Mouse (Mus musculus) E14TG2a.4 (cell line): ENCODE measurements at regions not wholly inside any gene's neighbourhood (a gene's known extent, or its start where the extent isn't known, plus 50 kb on each side); places are given as distances from the start of the nearest gene placed in this dataset.

ENCODE experiments used
- H3K27me3 ChIP-seq: 2 replicates; pipeline ENCODE4 v1.6.1; 2014; ENCODE audit warnings: low read length, control low read depth; ENCODE audit not compliant: insufficient read depth
- H3K36me3 ChIP-seq: 2 replicates; pipeline ENCODE4 v1.6.1; 2014; ENCODE audit warnings: low read length, control low read depth; ENCODE audit not compliant: insufficient read depth
- H3K4me1 ChIP-seq: replicated peaks from 2 replicates; pipeline ENCODE4 v1.6.1; 2014; ENCODE audit warnings: low read depth, low read length, control low read depth
- H3K4me3 ChIP-seq: replicated peaks from 2 replicates; pipeline ENCODE4 v1.5.1; 2014; ENCODE audit warnings: mild to moderate bottlenecking, low read length
- H3K9me3 ChIP-seq: 2 replicates; pipeline ENCODE4 v1.6.1; 2014; ENCODE audit warnings: low read length, control low read depth
- CTCF ChIP-seq: conservative IDR thresholded peaks from 2 replicates; pipeline ENCODE4 v1.5.1; 2014; ENCODE audit warnings: low read length
- NANOG ChIP-seq: IDR thresholded peaks from 2 replicates; pipeline ENCODE4 v1.6.1; 2014; ENCODE audit warnings: borderline replicate concordance, low read length, mixed read lengths
- POU5F1 ChIP-seq: IDR thresholded peaks from 2 replicates; pipeline ENCODE4 v1.6.1; 2014; ENCODE audit warnings: low read length, borderline replicate concordance

- H3K36me3 ChIP-seq: no peaks in the 10 kb centered on the region
- H3K4me1 ChIP-seq: no peaks in the 10 kb centered on the region
- no peaks in the 10 kb centered on the region for H3K9me3 ChIP-seq
- TF ChIP-seq CTCF: peak; percentile 47
- TF ChIP-seq NANOG: no peak
- no peak overlapping the region for H3K4me3 ChIP-seq
- no peaks in the 10 kb centered on the region for H3K27me3 ChIP-seq
Measured at GRCm38 (mm10) chrX:51913247-51913646, 59.3 kb downstream of the 1700080O16Rik start.

GRCm38 (mm10) chrX:51911566-51911965 is 61.0 kb downstream of the 1700080O16Rik start:
- H3K27me3 ChIP-seq: no peaks in the 10 kb centered on the region
- TF ChIP-seq CTCF (no peak), NANOG (no peak), POU5F1 (no peak)
- no peaks in the 10 kb centered on the region for H3K36me3 ChIP-seq
- no peaks in the 10 kb centered on the region for H3K4me1 ChIP-seq
- no peak overlapping the region for H3K4me3 ChIP-seq
- H3K9me3 ChIP-seq: no peaks in the 10 kb centered on the region

GRCm38 (mm10) chrX:51910576-51910975 is 62.0 kb downstream of the 1700080O16Rik start:
- no peaks in the 10 kb centered on the region for H3K27me3 ChIP-seq
- TF ChIP-seq CTCF (no peak), POU5F1 (no peak), NANOG (no peak)
- no peaks in the 10 kb centered on the region for H3K4me1 ChIP-seq
- H3K9me3 ChIP-seq: no peaks in the 10 kb centered on the region
- H3K4me3 ChIP-seq: no peak overlapping the region
- H3K36me3 ChIP-seq: no peaks in the 10 kb centered on the region

- no peaks in the 10 kb centered on the region for H3K27me3 ChIP-seq
- H3K36me3 ChIP-seq: no peaks in the 10 kb centered on the region
- H3K4me3 ChIP-seq: no peak overlapping the region
- H3K9me3 ChIP-seq: no peaks in the 10 kb centered on the region
- no peak for TF ChIP-seq CTCF
- no peak for TF ChIP-seq POU5F1
- no peak for TF ChIP-seq NANOG
- H3K4me1 ChIP-seq: no peaks in the 10 kb centered on the region; the same call in 1 of the 2 replicates
Measured at GRCm38 (mm10) chrX:51898445-51898844, 74.1 kb downstream of the 1700080O16Rik start.

GRCm38 (mm10) chrX:51897059-51897458 is 75.5 kb downstream of the 1700080O16Rik start:
- TF ChIP-seq NANOG (no peak), POU5F1 (no peak), CTCF (no peak)
- no peaks in the 10 kb centered on the region; the same call in 1 of the 2 replicates for H3K4me1 ChIP-seq
- H3K9me3 ChIP-seq: no peaks in the 10 kb centered on the region

GRCm38 (mm10) chrX:51895646-51896190 is 76.9 kb downstream of the 1700080O16Rik start:
- TF ChIP-seq NANOG (no peak), CTCF (peak; percentile 52), POU5F1 (no peak)
- H3K4me1 ChIP-seq: no peaks in the 10 kb centered on the region; the same call in 1 of the 2 replicates
- H3K4me3 ChIP-seq: no peak overlapping the region
- no peaks in the 10 kb centered on the region for H3K9me3 ChIP-seq
- H3K36me3 ChIP-seq: no peaks in the 10 kb centered on the region
- H3K27me3 ChIP-seq: no peaks in the 10 kb centered on the region

More at GRCm38 (mm10) chrX:51897059-51897458, 75.5 kb downstream of the 1700080O16Rik start:
- Histone ChIP-seq H3K4me3 (no peak overlapping the region), H3K36me3 (no peaks in the 10 kb centered on the region), H3K27me3 (no peaks in the 10 kb centered on the region)

GRCm38 (mm10) chrX:51892716-51893115 is 79.9 kb downstream of the 1700080O16Rik start:
- no peak for TF ChIP-seq NANOG
- TF ChIP-seq POU5F1: no peak
- TF ChIP-seq CTCF: no peak
- Histone ChIP-seq H3K4me1 (no peaks in the 10 kb centered on the region; the same call in 1 of the 2 replicates), H3K27me3 (no peaks in the 10 kb centered on the region), H3K9me3 (no peaks in the 10 kb centered on the region), H3K36me3 (no peaks in the 10 kb centered on the region), H3K4me3 (no peak overlapping the region)

GRCm38 (mm10) chrX:51886129-51886528 is 85.1 kb upstream of the Usp26 start:
- Histone ChIP-seq H3K4me1 (no peaks in the 10 kb centered on the region), H3K36me3 (no peaks in the 10 kb centered on the region), H3K4me3 (no peak overlapping the region), H3K9me3 (no peaks in the 10 kb centered on the region), H3K27me3 (no peaks in the 10 kb centered on the region)
- no peak for TF ChIP-seq NANOG
- no peak for TF ChIP-seq POU5F1
